Mouse (Mus musculus) c-Kit-positive CD71-negative TER-119-negative erythroid progenitor cells, embryonic 14.5 days (primary cell): ENCODE measurements around the gene Gm5483.
"Not testable (repeated sequence)": the region's sequence is repeated elsewhere in the genome, so short reads cannot be mapped to it uniquely, and the experiment has no call there.

Experiments used
- DNase-seq: peaks from one replicate; pipeline ENCODE4 v3.0.0-alpha.2; 2013; ENCODE audit warnings: low read depth

Gm5483 gene

GRCm38 (mm10) chr16:36183912-36184311 lies at the start of gene Gm5483:
Gm5483 (plus strand) TSS chr16:36184212.
- DNase-seq = not testable (repeated sequence)

- no peak for DNase-seq
Observed at GRCm38 (mm10) chr16:36138201-36138600, 45.8 kb upstream of the Gm5483 start.

GRCm38 (mm10) chr16:36156402-36156975 lies 27.5 kb upstream of the Gm5483 start, which contains the start of gene Stfa2l1:
Stfa2l1 (plus strand) TSS chr16:36156811.
- DNase-seq = no peak

- DNase-seq = not testable (repeated sequence)
Observed at GRCm38 (mm10) chr16:36167841-36168240, 16.2 kb upstream of the Gm5483 start.

- DNase-seq = no peak
Observed at GRCm38 (mm10) chr16:36176108-36176507, 7.9 kb upstream of the Gm5483 start.

- DNase-seq = no peak
Observed at GRCm38 (mm10) chr16:36179910-36180309, 4.1 kb upstream of the Gm5483 start.

- DNase-seq = no peak
Observed at GRCm38 (mm10) chr16:36199226-36199625, 15.2 kb downstream of the Gm5483 start.

GRCm38 (mm10) chr16:36203846-36204245 lies 19.8 kb downstream of the Gm5483 start:
- no peak for DNase-seq

GRCm38 (mm10) chr16:36205684-36206083 lies 21.7 kb downstream of the Gm5483 start:
- DNase-seq = not testable (repeated sequence)

GRCm38 (mm10) chr16:36209967-36210453 lies 26.0 kb downstream of the Gm5483 start, which contains the start of gene Gm5416:
Gm5416 (plus strand) TSS chr16:36210403.
- DNase-seq = no peak

GRCm38 (mm10) chr16:36221168-36221567 lies 37.2 kb downstream of the Gm5483 start, which contains the start of gene 2010005H15Rik:
2010005H15Rik (plus strand) TSS chr16:36221468.
- not testable (repeated sequence) for DNase-seq
